In the genomic region with DNA sequence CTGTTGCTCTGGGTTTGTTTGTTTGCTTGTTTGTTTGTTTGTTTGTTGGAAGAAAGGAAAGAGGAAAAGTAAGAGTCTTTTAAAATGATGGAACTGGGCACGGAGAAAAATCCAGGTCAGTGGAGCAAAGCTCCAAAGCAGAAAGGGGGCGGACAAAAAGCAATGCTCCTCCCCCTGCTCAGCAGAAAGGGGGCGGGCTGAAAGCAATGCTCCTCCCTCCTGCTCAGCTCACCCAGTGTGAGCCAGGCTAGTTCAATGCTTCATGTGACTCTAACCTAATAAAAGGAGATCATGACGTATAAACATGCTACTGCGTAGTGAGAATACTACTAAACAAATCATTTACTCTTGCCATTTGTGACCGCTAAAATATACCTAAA, we compare ENCODE assay signal across 8 mouse cellular contexts. TPM values are rescaled to one million over a fixed set of nuclear protein-coding genes. Genes with fewer than 3 reads are reported as not detected.
DNase-seq lines count a peak whose midpoint lies in the region; ATAC-seq and TF ChIP-seq lines count a peak whose summit lies in the region.

No protein-coding gene starts in this region.

- peak overlapping the region; percentile 49 for H3K4me2 ChIP-seq in heart, embryonic 12.5 days
- H3K4me2 ChIP-seq in hindbrain, embryonic 16.5 days (ENCODE audit: low read length), result peak overlapping the region; percentile 46
- peak overlapping the region; percentile 45 for H3K4me2 ChIP-seq in midbrain, embryonic 12.5 days (replicated peaks)

- ATAC-seq in heart, embryonic 12.5 days (ENCODE audit: insufficient number of reproducible peaks, low FRiP score), result no peak
- ATAC-seq in hindbrain, embryonic 16.5 days, result peak; percentile 65; the same call in 1 of the 2 replicates
- ATAC-seq in midbrain, embryonic 12.5 days (ENCODE audit: low FRiP score, low read depth), result peak; percentile 49; the same call in 1 of the 2 replicates

- DNase-seq in heart, adult 18-20 months, result no peak
- DNase-seq in brain, embryonic 14.5 days (ENCODE audit: low read depth), result peak; percentile 65
- DNase-seq in ovary, adult 18-20 months (ENCODE audit: low spot score), result no peak
- DNase-seq in thymus, postnatal 0 days (ENCODE audit: low spot score), result no peak
- no peak for DNase-seq in yolk sac, embryonic 10.5 days (ENCODE audit: low spot score)

- H3K9ac ChIP-seq in heart, embryonic 12.5 days, result no peak overlapping the region
- no peak overlapping the region for H3K9ac ChIP-seq in hindbrain, embryonic 16.5 days (ENCODE audit: low read depth, low read length)
- no peak overlapping the region for H3K9ac ChIP-seq in midbrain, embryonic 12.5 days (replicated peaks)

- 0 out of 2 replicates have a peak overlapping the region, but pooled peaks have one; percentile 71 for H3K27ac ChIP-seq in heart, embryonic 12.5 days (ENCODE audit: poor library complexity, severe bottlenecking)
- peak overlapping the region; percentile 7 for H3K27ac ChIP-seq in hindbrain, embryonic 16.5 days (ENCODE audit: low read depth, low read length)
- peak overlapping the region; percentile 44; the same call in 1 of the 2 replicates for H3K27ac ChIP-seq in midbrain, embryonic 12.5 days (replicated peaks)

- H3K27me3 ChIP-seq in heart, embryonic 12.5 days (replicated peaks), result no peaks in the 10 kb centered on the region
- no peaks in the 10 kb centered on the region; the same call in 1 of the 2 replicates for H3K27me3 ChIP-seq in hindbrain, embryonic 16.5 days (replicated peaks; ENCODE audit: control insufficient read depth, insufficient read depth, low read length)
- H3K27me3 ChIP-seq in midbrain, embryonic 12.5 days, result peaks cover 8% of the 10 kb centered on the region; the same call in 1 of the 2 replicates

- 46% methylated on average over 6 of the region's 6 CpGs for WGBS in heart, embryonic 12.5 days
- WGBS in hindbrain, embryonic 16.5 days, result 38% methylated on average over 5 of the region's 6 CpGs
- 45% methylated on average over 6 of the region's 6 CpGs for WGBS in midbrain, embryonic 12.5 days

- peaks cover 17% of the 10 kb centered on the region; the same call in 1 of the 2 replicates for H3K4me1 ChIP-seq in heart, embryonic 12.5 days (replicated peaks)
- H3K4me1 ChIP-seq in hindbrain, embryonic 16.5 days (ENCODE audit: control insufficient read depth, insufficient read depth, low read depth, low read length), result peaks cover 4% of the 10 kb centered on the region
- H3K4me1 ChIP-seq in midbrain, embryonic 12.5 days, result peaks cover 10% of the 10 kb centered on the region

- H3K4me3 ChIP-seq in heart, embryonic 12.5 days, result peak overlapping the region; percentile 19; the same call in 1 of the 2 replicates
- 0 out of 2 replicates have a peak overlapping the region, but pooled peaks have one; percentile 10 for H3K4me3 ChIP-seq in hindbrain, embryonic 16.5 days (ENCODE audit: low read length)
- H3K4me3 ChIP-seq in midbrain, embryonic 12.5 days, result 0 out of 2 replicates have a peak overlapping the region, but pooled peaks have one; percentile 9

- no peak for TF ChIP-seq CTCF in brain, embryonic 14.5 days (IDR thresholded peaks at IDR 0.05; ENCODE audit: borderline replicate concordance, extremely low read depth, insufficient read depth, insufficient read length)

- no peaks in the 10 kb centered on the region for H3K36me3 ChIP-seq in heart, embryonic 12.5 days
- no peaks in the 10 kb centered on the region for H3K36me3 ChIP-seq in hindbrain, embryonic 16.5 days (ENCODE audit: control insufficient read depth, insufficient read depth, low read length)
- H3K36me3 ChIP-seq in midbrain, embryonic 12.5 days, result no peaks in the 10 kb centered on the region

- TF ChIP-seq POLR2A in brain, embryonic 14.5 days (IDR thresholded peaks at IDR 0.05; ENCODE audit: borderline replicate concordance, extremely low read depth, insufficient read depth, insufficient read length, poor library complexity, severe bottlenecking), result no peak

- no peaks in the 10 kb centered on the region for H3K9me3 ChIP-seq in heart, embryonic 12.5 days (replicated peaks)
- H3K9me3 ChIP-seq in hindbrain, embryonic 16.5 days (ENCODE audit: control insufficient read depth, low read length), result no peaks in the 10 kb centered on the region
- no peaks in the 10 kb centered on the region for H3K9me3 ChIP-seq in midbrain, embryonic 12.5 days

RNA-seq across cellular contexts. Expression of gene Map3k9, which starts 36.1 kb away (rescaled TPM):
- 0.53 and 0.61 TPM in 2 replicates for polyA plus RNA-seq in heart, embryonic 12.5 days (2016; fragmentation: Nextera tagmentation; extraction: Ambion mirVana)
- total RNA-seq in heart, adult 18-20 months (2021), result under 1 TPM; 0.05 to 0.28 TPM
- polyA plus RNA-seq in brain, embryonic 14.5 days (2012; rRNA removed), result 10.0 and 24.6 TPM in 2 replicates
- 7.3 and 8.7 TPM in 2 replicates for polyA plus RNA-seq in hindbrain, embryonic 16.5 days (2015; fragmentation: Nextera tagmentation; extraction: Ambion mirVana)
- polyA plus RNA-seq in midbrain, embryonic 12.5 days (2016; fragmentation: Nextera tagmentation; extraction: Ambion mirVana), result 5.6 and 6.2 TPM in 2 replicates
- polyA plus RNA-seq in thymus, postnatal 0 days (2015; fragmentation: Nextera tagmentation; extraction: Ambion mirVana), result 0.21 and 0.29 TPM in 2 replicates

RNA-seq across cellular contexts. Expression of gene Pcnx, which starts 42.7 kb away (rescaled TPM):
- 17.8 and 19.1 TPM in 2 replicates for polyA plus RNA-seq in heart, embryonic 12.5 days (2016; fragmentation: Nextera tagmentation; extraction: Ambion mirVana)
- 10 to 100 TPM; 59.0 to 63.6 TPM for total RNA-seq in heart, adult 18-20 months (2021)
- polyA plus RNA-seq in brain, embryonic 14.5 days (2012; rRNA removed), result 34.2 and 46.3 TPM in 2 replicates
- polyA plus RNA-seq in hindbrain, embryonic 16.5 days (2015; fragmentation: Nextera tagmentation; extraction: Ambion mirVana), result 8.6 and 9.2 TPM in 2 replicates
- 12.1 and 13.8 TPM in 2 replicates for polyA plus RNA-seq in midbrain, embryonic 12.5 days (2016; fragmentation: Nextera tagmentation; extraction: Ambion mirVana)
- polyA plus RNA-seq in thymus, postnatal 0 days (2015; fragmentation: Nextera tagmentation; extraction: Ambion mirVana), result 9.8 and 17.5 TPM in 2 replicates

Comparison
In these comparisons a context has a peak if more than half of its experiments do, and no peak if none do; other contexts are left out.
1. H3K27ac ChIP-seq: peak in every context shown above with its lines; median percentile 71 in heart, embryonic 12.5 days; 44 in midbrain, embryonic 12.5 days; 7 in hindbrain, embryonic 16.5 days.